Mouse (Mus musculus) fat pad, adult 2 months (tissue): ENCODE results near the gene Hvcn1.
A peak's percentile ranks its signal among the peaks of the same experiment; 100 is the strongest.

Experiments
- DNase-seq: peaks from one replicate; pipeline ENCODE4 v3.0.0-alpha.2; 2011; ENCODE audit warnings: low read depth, low spot score; ENCODE audit errors: extremely low read depth

Gene Hvcn1

GRCm38 (mm10) chr5:122265942-122266341 is 59.3 kb downstream of the Hvcn1 start:
- DNase-seq = no peak

GRCm38 (mm10) chr5:122267136-122267535 is 60.5 kb downstream of the Hvcn1 start:
- DNase-seq = no peak

DNA sequence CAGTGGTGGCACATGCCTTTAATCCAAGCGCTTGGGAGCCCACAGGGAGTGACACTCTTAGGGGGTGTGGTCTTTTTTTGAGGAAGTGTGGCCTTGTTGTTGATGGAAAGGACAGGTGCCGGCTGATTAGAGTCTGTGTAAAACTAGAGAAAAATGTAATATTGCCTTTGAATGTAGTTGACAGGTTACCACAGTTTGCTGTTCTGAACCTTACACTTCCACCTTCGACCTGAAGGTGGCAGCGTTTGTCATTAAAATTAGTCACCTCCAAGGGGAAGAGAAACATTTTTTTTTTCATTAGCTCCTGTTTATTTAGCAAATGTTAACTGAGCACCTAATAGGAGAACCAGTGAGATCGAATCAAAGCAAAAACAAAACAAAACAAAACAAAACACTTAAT is 61.3 kb downstream of the Hvcn1 start:
- DNase-seq = no peak

DNA sequence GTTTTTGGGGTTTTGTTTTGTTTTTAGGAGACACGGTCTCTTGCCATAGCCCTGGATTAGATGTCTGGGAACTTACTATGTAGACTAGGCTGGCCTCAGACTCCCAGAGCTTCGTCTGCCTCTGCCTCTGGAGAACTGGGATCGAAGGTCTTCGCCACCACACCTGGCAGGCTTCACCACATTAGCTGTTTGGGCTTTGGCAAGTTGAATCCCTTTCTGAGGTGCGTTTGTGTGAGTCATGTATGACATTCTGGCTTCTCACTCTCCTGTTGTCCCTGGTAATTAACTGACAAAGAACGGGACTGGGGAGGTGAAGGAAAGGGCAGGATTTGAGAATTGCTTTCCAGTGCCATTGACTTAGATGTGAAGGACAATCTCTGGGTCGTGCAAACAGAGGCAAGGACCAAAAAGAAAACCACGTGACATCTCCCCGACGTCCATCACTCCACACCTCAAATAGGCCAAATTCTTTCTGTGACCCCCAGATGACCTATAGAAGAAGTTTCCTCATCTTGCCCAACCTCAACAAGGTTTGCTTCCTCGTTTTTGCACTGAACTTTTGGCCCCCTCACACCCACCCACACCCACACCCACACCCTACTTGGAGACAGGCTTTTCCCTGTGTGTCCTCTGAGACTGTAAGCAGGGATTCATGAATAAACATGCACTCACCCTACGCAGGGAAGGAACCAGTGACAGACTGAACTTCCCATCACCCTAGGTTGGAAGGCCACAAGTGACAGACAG is 62.4 kb downstream of the Hvcn1 start:
- DNase-seq = no peak

DNA sequence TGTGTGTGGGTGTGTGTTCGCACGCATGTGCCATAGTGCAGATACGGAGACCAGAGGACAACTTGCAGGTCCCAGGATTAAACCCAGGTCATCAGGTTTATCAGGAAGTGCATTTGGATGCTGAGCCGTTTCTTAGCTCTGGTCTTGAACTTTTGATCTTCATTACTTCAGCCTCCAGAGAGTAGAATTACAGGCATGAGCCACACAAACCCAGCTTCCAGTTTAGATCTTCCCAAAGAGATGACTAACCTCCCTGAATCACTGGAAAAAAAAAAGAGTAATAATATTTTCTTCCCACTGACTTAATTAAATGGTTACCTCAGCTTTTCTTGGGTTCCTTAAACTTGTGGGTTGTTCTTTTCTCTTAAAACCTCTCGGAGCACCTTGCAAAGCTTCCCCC is 66.2 kb downstream of the Hvcn1 start:
- no peak for DNase-seq

DNA sequence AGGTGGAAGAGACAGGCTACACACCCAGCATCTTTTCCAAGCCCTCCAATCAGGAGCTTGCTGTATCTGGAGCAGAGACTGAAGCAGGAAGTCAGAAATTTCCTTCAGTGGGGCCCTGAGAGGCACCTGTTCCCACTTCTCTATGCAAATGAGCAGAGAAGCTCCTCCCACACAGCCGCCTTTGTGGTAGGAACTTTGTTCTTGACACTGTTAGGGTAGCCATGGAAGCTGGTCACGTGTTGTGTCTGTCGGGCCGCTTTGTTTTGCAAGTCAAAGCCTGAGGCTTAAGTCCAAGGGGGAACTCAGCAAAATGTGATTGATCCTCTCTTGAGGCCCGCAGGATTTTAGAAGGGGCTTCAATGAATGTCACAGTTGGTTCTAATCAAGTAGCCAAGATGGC is 68.2 kb downstream of the Hvcn1 start:
- no peak for DNase-seq

- no peak for DNase-seq
These were observed 72.3 kb downstream of the Hvcn1 start for GRCm38 (mm10) chr5:122278946-122279345.

- peak; percentile 97 for DNase-seq
These were observed 73.3 kb downstream of the Hvcn1 start for GRCm38 (mm10) chr5:122279799-122280421.

DNA sequence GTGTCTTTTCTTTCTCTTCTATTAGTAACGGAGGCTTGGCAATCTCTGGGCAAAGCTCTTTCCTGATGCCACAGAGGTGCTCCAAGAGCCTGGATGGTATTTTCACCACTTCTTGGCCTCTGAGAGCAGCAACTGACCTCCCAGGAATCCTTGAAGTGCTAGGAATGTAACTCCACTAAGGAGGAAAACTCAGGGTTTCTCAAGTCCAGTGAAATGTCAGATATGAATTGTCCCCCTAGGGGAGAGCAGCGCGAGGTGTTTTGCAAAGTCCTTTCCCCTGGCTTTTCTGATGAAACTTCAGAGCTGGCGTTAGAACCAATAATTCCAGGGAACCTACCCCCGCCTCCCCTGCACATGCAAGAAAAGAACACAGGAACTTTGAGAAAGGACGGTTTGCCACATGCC is 73.8 kb downstream of the Hvcn1 start:
- no peak for DNase-seq

DNA sequence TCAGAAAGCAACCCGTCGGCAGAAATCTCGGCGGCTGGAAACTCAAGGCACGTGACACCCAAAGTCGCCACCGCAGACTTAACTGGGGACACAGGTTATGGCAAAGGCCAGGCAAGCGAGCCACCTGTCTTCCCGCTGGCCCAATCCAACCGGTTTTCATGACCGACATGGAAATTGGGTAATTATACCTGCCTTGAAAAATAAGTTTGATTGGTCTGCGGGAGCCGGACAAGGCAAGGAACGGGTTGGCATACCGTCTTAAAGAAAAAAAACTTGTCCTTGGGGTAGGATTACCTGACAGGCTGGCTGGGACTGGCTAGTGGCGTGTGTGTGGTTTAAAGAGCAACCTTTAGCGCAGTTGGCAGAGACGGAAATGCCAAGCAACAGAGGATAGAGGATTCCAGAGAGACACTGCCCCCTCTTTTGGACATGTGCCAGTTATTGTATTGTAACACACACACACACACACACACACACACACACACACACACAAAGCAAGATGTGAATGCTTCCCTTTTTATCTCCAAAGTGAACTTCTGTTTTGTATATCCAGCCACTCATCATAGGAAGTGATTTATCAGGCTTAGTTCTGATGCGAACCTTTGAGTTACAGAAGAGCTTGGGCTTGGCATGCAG is 74.3 kb downstream of the Hvcn1 start:
- DNase-seq = peak; percentile 96

DNA sequence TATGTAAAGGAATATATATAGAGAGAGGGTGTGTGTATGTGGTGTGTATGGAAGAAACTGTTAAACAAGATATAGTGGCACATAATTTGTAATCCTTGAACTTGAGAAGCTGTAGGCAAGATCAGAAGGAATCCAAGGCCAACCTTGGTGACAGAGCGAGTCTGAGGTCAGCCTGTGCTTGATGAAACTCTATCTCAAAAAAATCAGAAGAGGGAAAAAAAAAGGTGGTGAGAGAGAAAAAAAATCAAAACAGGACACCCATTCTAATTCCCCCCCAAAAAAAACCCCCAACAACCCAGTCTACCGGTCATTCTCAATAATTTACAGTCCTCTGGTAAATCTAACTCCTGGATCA is 77.2 kb downstream of the Hvcn1 start:
- DNase-seq = no peak

DNA sequence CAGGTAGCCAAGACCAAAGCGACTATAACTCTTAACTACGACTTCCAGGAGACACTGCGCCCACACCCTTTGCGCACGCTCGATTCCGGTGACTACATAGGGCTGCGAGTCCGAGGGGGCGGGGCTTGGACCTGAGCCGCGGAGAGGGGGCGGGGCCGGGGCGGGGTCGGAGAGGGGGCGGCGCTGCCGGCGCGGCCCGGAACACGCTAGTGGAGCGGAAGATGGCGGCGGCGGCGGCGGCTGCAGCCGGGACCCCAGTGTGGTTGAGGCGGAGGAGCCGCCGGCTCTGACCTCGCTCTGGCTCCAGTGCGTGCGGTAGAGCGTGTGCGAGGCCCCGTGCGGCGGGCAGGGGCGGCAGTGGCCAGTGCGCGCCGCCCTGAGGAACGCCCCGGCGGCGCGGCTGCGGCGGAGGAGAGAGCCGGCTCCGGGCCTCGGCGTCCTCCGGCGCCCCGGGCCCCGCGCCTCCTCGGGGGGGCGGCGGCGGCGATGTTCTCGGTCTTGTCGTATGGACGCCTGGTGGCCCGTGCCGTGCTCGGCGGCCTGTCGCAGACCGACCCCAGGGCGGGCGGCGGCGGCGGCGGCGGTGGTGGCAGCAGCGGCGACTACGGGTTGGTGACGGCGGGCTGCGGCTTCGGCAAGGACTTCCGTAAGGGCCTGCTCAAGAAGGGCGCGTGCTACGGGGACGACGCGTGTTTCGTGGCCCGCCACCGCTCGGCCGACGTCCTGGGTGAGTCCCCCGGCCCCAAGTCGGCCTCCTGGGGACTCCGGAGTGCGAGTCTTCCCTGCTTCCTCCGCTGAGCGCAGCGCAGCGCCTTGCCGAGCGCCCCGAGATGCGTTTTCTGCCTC is 77.8 kb downstream of the Hvcn1 start, which contains the start of gene Pptc7:
TSS of gene Pptc7 (plus strand) at position 183 of the 846 bp plus-strand sequence.
- DNase-seq = peak; percentile 55

GRCm38 (mm10) chr5:122285029-122285766 is 78.6 kb downstream of the Hvcn1 start:
- DNase-seq = no peak

GRCm38 (mm10) chr5:122285767-122286150 is 79.2 kb downstream of the Hvcn1 start:
- no peak for DNase-seq

GRCm38 (mm10) chr5:122286191-122286590 is 79.6 kb downstream of the Hvcn1 start:
- no peak for DNase-seq

DNA sequence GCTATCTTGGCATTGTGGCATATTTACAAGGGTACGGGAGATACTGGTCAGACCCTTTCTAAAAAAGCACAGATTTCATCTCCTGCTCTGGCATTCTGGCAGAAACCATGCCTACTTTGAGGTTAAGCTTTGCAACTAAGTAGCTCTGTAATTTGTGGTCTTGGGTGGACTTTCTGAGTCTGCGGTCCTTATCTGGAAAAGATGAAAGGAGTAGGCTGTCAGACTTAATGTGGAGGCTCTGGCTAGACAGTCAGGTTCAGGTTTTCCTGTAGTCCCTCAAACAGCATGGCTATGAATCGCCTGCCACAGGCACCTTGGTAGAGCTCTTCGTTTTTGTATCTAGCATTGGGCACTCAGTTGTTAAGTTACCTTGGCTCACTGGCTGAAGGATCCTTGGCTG is 80.4 kb downstream of the Hvcn1 start:
- DNase-seq = no peak

GRCm38 (mm10) chr5:122288147-122288811 is 81.7 kb downstream of the Hvcn1 start:
- DNase-seq = no peak

- DNase-seq = no peak
These were observed 84.5 kb downstream of the Hvcn1 start for GRCm38 (mm10) chr5:122291149-122291548.
